Mouse (Mus musculus) spleen, adult 2 months (tissue): ENCODE results near the gene Trim11. TPM values are rescaled to one million over a fixed set of nuclear protein-coding genes. Genes with fewer than 3 reads are reported as not detected.

Source experiments
- DNase-seq, 2 experiments: peaks; one replicate each; pipeline versions ENCODE4 v3.0.0 to v3.0.0-alpha.2; 2012 to 2021; ENCODE audit warnings: low spot score in 2 of 2, low read depth in 1 of 2
- H3K27ac ChIP-seq: fragments of 200-500 bp; 2 replicates; pipeline ENCODE4 v1.5.1; 2012; ENCODE audit warnings: low read length, inconsistent platforms; ENCODE audit not compliant: insufficient read depth
- H3K27me3 ChIP-seq: fragments of 200-500 bp; 2 replicates; pipeline ENCODE4 v1.6.1; 2012; ENCODE audit warnings: mild to moderate bottlenecking, moderate library complexity, low read length, inconsistent platforms; ENCODE audit not compliant: control insufficient read depth, insufficient read depth
- H3K36me3 ChIP-seq: fragments of 200-500 bp; 2 replicates; pipeline ENCODE4 v1.6.1; 2012; ENCODE audit warnings: mild to moderate bottlenecking, low read length, inconsistent platforms; ENCODE audit not compliant: control insufficient read depth, insufficient read depth
- H3K4me1 ChIP-seq: fragments of 200-500 bp; 2 replicates; pipeline ENCODE4 v1.6.1; 2011; ENCODE audit warnings: inconsistent platforms; ENCODE audit not compliant: control insufficient read depth, insufficient read depth, insufficient read length
- H3K4me3 ChIP-seq: fragments of 200-500 bp; 2 replicates; pipeline ENCODE4 v1.5.1; 2011; ENCODE audit warnings: mild to moderate bottlenecking, inconsistent platforms; ENCODE audit not compliant: insufficient read depth, insufficient read length; ENCODE audit errors: extremely low read depth
- CTCF ChIP-seq: fragments of 200-500 bp; IDR thresholded peaks from 2 replicates; pipeline ENCODE4 v1.5.1; 2011; ENCODE audit warnings: mild to moderate bottlenecking, inconsistent platforms; ENCODE audit not compliant: insufficient read depth, insufficient read length, insufficient replicate concordance; ENCODE audit errors: extremely low read depth
- POLR2A ChIP-seq: fragments of 200-500 bp; IDR thresholded peaks from 2 replicates; pipeline ENCODE4 v1.6.1; 2011; ENCODE audit warnings: low read depth, low read length, inconsistent platforms
- WGBS: fragments of 180-500 bp; shearing (Covaris S2); methylation state at CpG from one replicate; pipeline ENCODE4 v1.1.7; 2018; 5-methylcytosine and 5-hydroxymethylcytosine counted together
- polyA plus RNA-seq: library from polyadenylated mRNA; depleted of rRNA; stranded (reverse); fragments of >200 nt; gene quantifications from 2 replicates; pipeline ENCODE4 v1.2.3, GENCODE M21; 2012

Trim11 gene
- polyA plus RNA-seq, 1 experiment = 55.6 TPM

GRCm38 (mm10) chr11:58990141-58990540 is 12.2 kb downstream of the Trim11 start:
- peaks cover 41% of the 10 kb centered on the region for H3K36me3 ChIP-seq

GRCm38 (mm10) chr11:58990794-58991193 is 12.9 kb downstream of the Trim11 start:
- 80% methylated on average over 9 of the region's 9 CpGs for WGBS
- H3K4me3 ChIP-seq = no peak overlapping the region
- TF ChIP-seq POLR2A (no peak), CTCF (no peak)
- H3K27ac ChIP-seq = no peak overlapping the region
- DNase-seq = no peak
- peaks cover 38% of the 10 kb centered on the region for H3K36me3 ChIP-seq
- no peaks in the 10 kb centered on the region for H3K27me3 ChIP-seq
- peaks cover 19% of the 10 kb centered on the region for H3K4me1 ChIP-seq

More at GRCm38 (mm10) chr11:58990141-58990540, 12.2 kb downstream of the Trim11 start:
- H3K27ac ChIP-seq = no peak overlapping the region
- 91% methylated on average over 17 of the region's 17 CpGs for WGBS
- peaks cover 14% of the 10 kb centered on the region for H3K4me1 ChIP-seq
- no peak for TF ChIP-seq CTCF
- TF ChIP-seq POLR2A = no peak
- DNase-seq = no peak
- H3K27me3 ChIP-seq = no peaks in the 10 kb centered on the region
- H3K4me3 ChIP-seq = no peak overlapping the region

GRCm38 (mm10) chr11:58991911-58992310 is 14.0 kb downstream of the Trim11 start:
- DNase-seq = no peak
- TF ChIP-seq POLR2A (no peak), CTCF (no peak)
- H3K4me3 ChIP-seq = no peak overlapping the region

GRCm38 (mm10) chr11:58993091-58993670 is 15.3 kb downstream of the Trim11 start:
- TF ChIP-seq POLR2A (no peak), CTCF (no peak)
- WGBS = 65% methylated on average over 6 of the region's 6 CpGs
- no peak overlapping the region for H3K4me3 ChIP-seq
- no peaks in the 10 kb centered on the region for H3K27me3 ChIP-seq
- DNase-seq = no peak
- H3K4me1 ChIP-seq = peaks cover 19% of the 10 kb centered on the region
- H3K27ac ChIP-seq = no peak overlapping the region
- H3K36me3 ChIP-seq = peaks cover 21% of the 10 kb centered on the region

More at GRCm38 (mm10) chr11:58991911-58992310, 14.0 kb downstream of the Trim11 start:
- Histone ChIP-seq H3K4me1 (peaks cover 19% of the 10 kb centered on the region), H3K36me3 (peaks cover 28% of the 10 kb centered on the region), H3K27ac (no peak overlapping the region), H3K27me3 (no peaks in the 10 kb centered on the region)
- WGBS = 88% methylated on average over 3 of the region's 3 CpGs

GRCm38 (mm10) chr11:58994337-58994826 is 16.5 kb downstream of the Trim11 start:
- no peaks in the 10 kb centered on the region for H3K27me3 ChIP-seq
- H3K36me3 ChIP-seq = peaks cover 11% of the 10 kb centered on the region
- peaks cover 19% of the 10 kb centered on the region for H3K4me1 ChIP-seq
- DNase-seq = peak in 1 of 2 experiments; percentile 52
- WGBS = 7% methylated on average over 31 of the region's 35 CpGs
- TF ChIP-seq CTCF (no peak), POLR2A (no peak)
- peak overlapping the region; percentile 33; the same call in 1 of the 2 replicates for H3K4me3 ChIP-seq
- no peak overlapping the region for H3K27ac ChIP-seq

GRCm38 (mm10) chr11:58995061-58995806 is 17.3 kb downstream of the Trim11 start:
- DNase-seq = no peak
- H3K27me3 ChIP-seq = no peaks in the 10 kb centered on the region
- H3K4me1 ChIP-seq = peaks cover 19% of the 10 kb centered on the region
- H3K4me3 ChIP-seq = no peak overlapping the region
- no peak for TF ChIP-seq CTCF
- TF ChIP-seq POLR2A = no peak
- H3K36me3 ChIP-seq = peaks cover 3% of the 10 kb centered on the region; the same call in 1 of the 2 replicates
- WGBS = 69% methylated on average over 9 of the region's 9 CpGs
- no peak overlapping the region for H3K27ac ChIP-seq

- 2% methylated on average over 12 of the region's 12 CpGs for WGBS
- peak in 1 of 2 experiments; percentile 33 for DNase-seq
- peaks cover 19% of the 10 kb centered on the region for H3K4me1 ChIP-seq
Measured at GRCm38 (mm10) chr11:58995807-58996370, 18.0 kb downstream of the Trim11 start.

More at GRCm38 (mm10) chr11:58995807-58996370, 18.0 kb downstream of the Trim11 start:
- no peaks in the 10 kb centered on the region for H3K36me3 ChIP-seq
- H3K27ac ChIP-seq = no peak overlapping the region
- no peaks in the 10 kb centered on the region for H3K27me3 ChIP-seq
- H3K4me3 ChIP-seq = no peak overlapping the region
- no peak for TF ChIP-seq POLR2A
- TF ChIP-seq CTCF = peak; percentile 29; the same call in 1 of the 2 replicates
